Mouse (Mus musculus): ENCODE measurements around the gene Actn2. TPM values are rescaled to one million over a fixed set of nuclear protein-coding genes. Genes with fewer than 3 reads are reported as not detected.

Actn2 gene
- total RNA-seq (2023), result 6.4 TPM

DNA sequence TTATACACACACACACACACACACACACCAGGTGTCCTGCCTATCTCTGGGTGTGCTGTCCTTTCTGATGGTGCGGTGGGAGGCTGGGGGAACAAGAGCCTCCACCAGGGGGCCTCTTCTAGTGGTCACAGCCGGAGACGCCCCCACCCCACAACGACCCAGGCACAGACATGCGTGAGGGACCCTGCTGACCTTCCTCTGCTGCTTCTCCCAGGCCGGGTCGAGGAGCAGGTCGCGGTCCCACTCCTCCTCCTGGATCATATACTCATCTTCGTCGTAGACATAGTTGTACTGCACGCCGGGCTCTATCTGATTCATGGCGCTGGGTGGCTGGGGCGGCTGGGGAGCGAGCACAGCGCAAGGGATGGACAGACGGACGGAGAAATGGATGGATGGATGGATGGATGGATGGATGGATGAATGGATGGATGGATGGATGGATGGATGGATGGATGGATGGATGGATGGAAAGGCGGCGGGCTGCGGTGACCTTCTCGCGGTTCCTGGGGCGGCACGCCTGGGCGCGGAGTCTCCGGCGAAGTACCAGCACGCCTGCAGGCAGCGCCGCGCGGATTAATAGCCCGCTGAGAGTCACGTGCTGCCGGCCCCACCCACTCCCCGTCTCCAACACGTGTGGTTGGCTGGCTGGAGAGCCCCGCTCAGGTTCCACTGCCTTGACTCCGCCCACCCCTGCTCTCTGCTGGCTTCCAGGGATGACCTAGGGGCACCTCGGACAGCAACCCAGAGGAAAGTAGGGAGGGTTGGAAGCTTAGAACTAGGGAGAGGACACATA is at the start of gene Actn2:
TSS of gene Actn2 (minus strand) at position 578 of the 793 bp plus-strand sequence.

DNA sequence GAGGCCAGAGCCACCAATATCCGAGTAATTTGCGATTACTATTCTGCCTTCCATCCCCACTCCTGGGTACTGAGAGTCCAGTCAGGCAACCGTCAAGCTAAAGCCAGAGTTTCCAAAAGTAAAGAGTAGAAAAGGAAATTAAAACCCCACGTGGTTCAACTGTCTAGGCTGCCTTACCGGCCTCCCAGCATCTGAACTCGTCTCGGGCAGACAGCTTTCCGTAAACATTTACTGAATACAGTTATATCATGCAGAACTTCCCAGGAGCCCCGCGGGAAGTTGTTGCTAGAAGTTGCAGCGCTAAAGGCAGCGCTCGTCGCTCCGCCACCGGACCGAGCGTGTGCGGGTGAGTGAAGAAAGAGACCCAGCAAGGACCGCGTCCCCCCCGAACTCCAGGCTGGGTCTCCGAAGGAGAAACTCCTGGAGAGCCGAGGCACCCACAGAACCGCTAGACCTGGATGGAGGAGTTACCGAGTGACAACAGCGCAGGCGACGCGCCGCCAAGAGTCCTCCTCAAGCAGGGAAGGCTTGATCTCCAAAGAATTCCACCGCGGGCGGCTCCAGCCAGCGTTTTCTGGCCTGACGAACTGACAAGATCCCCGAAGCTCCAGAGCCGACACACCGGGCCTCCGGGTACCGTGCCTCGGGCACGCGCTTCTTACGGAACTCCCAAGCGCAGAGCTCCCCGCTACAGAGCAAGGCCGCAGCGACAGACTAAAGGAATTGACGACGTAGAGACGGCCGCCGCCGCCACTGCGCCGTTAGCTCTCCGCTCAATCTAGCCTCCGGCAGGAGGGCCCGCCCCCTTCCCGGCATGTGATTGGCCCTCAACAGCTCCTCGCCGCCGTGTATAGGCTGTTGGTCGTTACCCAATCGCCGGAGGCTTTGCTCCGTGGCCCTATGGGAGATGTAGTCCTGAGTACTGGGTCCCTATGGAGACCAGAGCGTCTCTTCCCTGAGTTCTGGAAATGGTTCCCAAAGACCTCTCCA is 82.9 kb downstream of the Actn2 start, which contains the start of gene Mtr:
TSS of gene Mtr (minus strand) at position 723 of the 990 bp plus-strand sequence.

Other genes with a start within 250 kb of the Actn2 start
- gene Ryr2, start 233.8 kb downstream of the Actn2 start, total RNA-seq (2023), result 0.23 TPM
- gene Mtr, start 82.6 kb downstream of the Actn2 start, total RNA-seq (2023), result 37.1 TPM
- gene Heatr1, start 54.3 kb upstream of the Actn2 start, total RNA-seq (2023), result 87.7 TPM
- gene Lgals8, start 124.2 kb upstream of the Actn2 start, total RNA-seq (2023), result 88.8 TPM
- gene Edaradd, start 179.7 kb upstream of the Actn2 start, total RNA-seq (2023), result 1.6 TPM
- gene Ero1lb, start 225.1 kb upstream of the Actn2 start, total RNA-seq (2023), result 23.4 TPM

Data from CD4-positive naive resting alpha-beta T cell, adult 76 days (primary cell).